Mouse (Mus musculus) 416B (cell line): ENCODE measurements at regions not wholly inside any gene's neighbourhood (a gene's known extent, or its start where the extent isn't known, plus 50 kb on each side); places are given as distances from the start of the nearest gene placed in this dataset.
A peak's percentile ranks its signal among the peaks of the same experiment; 100 is the strongest.

Source experiments
- DNase-seq: peaks from one replicate; pipeline ENCODE4 v3.0.0; 2011; ENCODE audit warnings: low read depth

- DNase-seq, result no peak
These were observed 207.0 kb upstream of the Ufl1 start for GRCm38 (mm10) chr4:25488479-25489069.

GRCm38 (mm10) chr4:25483621-25483933 lies 202.0 kb upstream of the Ufl1 start:
- no peak for DNase-seq

- DNase-seq, result no peak
These were observed 201.5 kb upstream of the Ufl1 start for GRCm38 (mm10) chr4:25482933-25483620.

- no peak for DNase-seq
These were observed 191.4 kb upstream of the Ufl1 start for GRCm38 (mm10) chr4:25473026-25473425.

GRCm38 (mm10) chr4:25466490-25466889 lies 184.9 kb upstream of the Ufl1 start:
- peak; percentile 3 for DNase-seq

- no peak for DNase-seq
These were observed 183.4 kb upstream of the Ufl1 start for GRCm38 (mm10) chr4:25464792-25465590.

GRCm38 (mm10) chr4:25464069-25464468 lies 182.4 kb upstream of the Ufl1 start:
- DNase-seq, result no peak

GRCm38 (mm10) chr4:25460127-25460526 lies 178.5 kb upstream of the Ufl1 start:
- DNase-seq, result no peak

GRCm38 (mm10) chr4:25454752-25455151 lies 173.1 kb upstream of the Ufl1 start:
- no peak for DNase-seq

- DNase-seq, result no peak
These were observed 171.6 kb upstream of the Ufl1 start for GRCm38 (mm10) chr4:25453127-25453806.

GRCm38 (mm10) chr4:25451865-25452264 lies 170.2 kb upstream of the Ufl1 start:
- DNase-seq, result no peak

GRCm38 (mm10) chr4:25432203-25432602 lies 150.6 kb upstream of the Ufl1 start:
- no peak for DNase-seq

GRCm38 (mm10) chr4:25416330-25416729 lies 134.7 kb upstream of the Ufl1 start:
- no peak for DNase-seq

- DNase-seq, result no peak
These were observed 128.8 kb upstream of the Ufl1 start for GRCm38 (mm10) chr4:25410440-25410839.

GRCm38 (mm10) chr4:25408696-25409448 lies 127.3 kb upstream of the Ufl1 start:
- DNase-seq, result no peak

GRCm38 (mm10) chr4:25407842-25408241 lies 126.2 kb upstream of the Ufl1 start:
- no peak for DNase-seq

GRCm38 (mm10) chr4:25389542-25389941 lies 107.9 kb upstream of the Ufl1 start:
- DNase-seq, result no peak

GRCm38 (mm10) chr4:25372041-25372440 lies 90.4 kb upstream of the Ufl1 start:
- DNase-seq, result no peak

- no peak for DNase-seq
These were observed 82.8 kb upstream of the Ufl1 start for GRCm38 (mm10) chr4:25364402-25364801.

GRCm38 (mm10) chr4:25337638-25338037 lies 56.0 kb upstream of the Ufl1 start:
- DNase-seq, result no peak
